Mouse (Mus musculus): Measurements from ENCODE around the gene Gm10338.
"Not testable (repeated sequence)": the region's sequence is repeated elsewhere in the genome, so short reads cannot be mapped to it uniquely, and the experiment has no call there.

The Gm10338 gene

GRCm38 (mm10) chr14:7595492-7595891 lies at the start of gene Gm10338:
Gene Gm10338, minus strand, starts transcription at chr14:7595592.
- not testable (repeated sequence) for DNase-seq (ENCODE audit: low spot score in 2 of 2)

- DNase-seq (ENCODE audit: low spot score in 2 of 2): not testable (repeated sequence)
Observed at GRCm38 (mm10) chr14:7643872-7644271, 48.5 kb upstream of the Gm10338 start, which contains the start of gene Gm10128. Gene Gm10128, minus strand, starts transcription at chr14:7643972.

- DNase-seq (ENCODE audit: low spot score in 2 of 2): peak in 1 of 2 experiments; percentile 0
Observed at GRCm38 (mm10) chr14:7568382-7568781, 27.0 kb downstream of the Gm10338 start, which contains the start of gene Gm3558. Gene Gm3558, minus strand, starts transcription at chr14:7568566.

GRCm38 (mm10) chr14:7567890-7568289 lies 27.5 kb downstream of the Gm10338 start:
- peak in 1 of 2 experiments; percentile 1 for DNase-seq (ENCODE audit: low spot score in 2 of 2)

- peak; percentile 5 to 38 for DNase-seq (ENCODE audit: low spot score in 2 of 2)
Observed at GRCm38 (mm10) chr14:7567266-7567665, 28.1 kb downstream of the Gm10338 start.
